Mouse (Mus musculus) myocyte (in vitro differentiated cells): ENCODE results near the gene Map4k5. TPM values are rescaled to one million over a fixed set of nuclear protein-coding genes. Genes with fewer than 3 reads are reported as not detected.

Experiments
- H3K27me3 ChIP-seq: one replicate; pipeline ENCODE4 v1.6.1; 2011; ENCODE audit not compliant: control insufficient read depth, insufficient read depth, insufficient read length
- H3K36me3 ChIP-seq: one replicate; pipeline ENCODE4 v1.6.1; 2011; ENCODE audit not compliant: control insufficient read depth, insufficient read depth
- H3K4me2 ChIP-seq: one replicate; pipeline ENCODE4 v1.6.1; 2011; ENCODE audit warnings: low read depth, control low read depth
- H3K4me3 ChIP-seq: one replicate; pipeline ENCODE4 v1.5.1; 2011; ENCODE audit warnings: mild to moderate bottlenecking, control low read depth, moderate library complexity
- H3K79me2 ChIP-seq: one replicate; pipeline ENCODE4 v1.6.1; 2011; ENCODE audit not compliant: control insufficient read depth, insufficient read depth
- H3ac ChIP-seq: one replicate; pipeline ENCODE4 v1.6.1; 2011; ENCODE audit not compliant: control insufficient read depth, insufficient read length
- CEBPB ChIP-seq: IDR thresholded peaks from 2 replicates; pipeline ENCODE4 v1.6.1; 2011; ENCODE audit warnings: mild to moderate bottlenecking, moderate library complexity; ENCODE audit not compliant: poor library complexity, insufficient read depth, severe bottlenecking
- E2F4 ChIP-seq: IDR thresholded peaks from one replicate; pipeline ENCODE4 v1.6.1; 2011; ENCODE audit warnings: mild to moderate bottlenecking, control low read depth, moderate library complexity; ENCODE audit not compliant: insufficient read depth
- MAX ChIP-seq: IDR thresholded peaks from one replicate; pipeline ENCODE4 v1.6.1; 2011; ENCODE audit warnings: low read depth, mild to moderate bottlenecking, control low read depth
- MYOD1 ChIP-seq, 3 experiments: IDR thresholded peaks; one replicate each; pipeline ENCODE4 v1.6.1; 2011; ENCODE audit warnings: control low read depth in 2 of 3, low read depth in 2 of 3, mild to moderate bottlenecking in 2 of 3, moderate library complexity in 1 of 3; ENCODE audit not compliant: insufficient read length in 2 of 3, control insufficient read depth in 1 of 3
- MYOG ChIP-seq, 3 experiments: IDR thresholded peaks; one replicate each; pipeline ENCODE4 v1.6.1; 2011; ENCODE audit warnings: control low read depth in 2 of 3, low read depth in 2 of 3, mild to moderate bottlenecking in 2 of 3; ENCODE audit not compliant: insufficient read length in 2 of 3, control insufficient read depth in 1 of 3, insufficient read depth in 1 of 3
- POLR2A ChIP-seq: IDR thresholded peaks from one replicate; pipeline ENCODE4 v1.6.1; 2011; ENCODE audit warnings: low read depth, mild to moderate bottlenecking, control low read depth, moderate library complexity; ENCODE audit not compliant: insufficient read length
- POLR2AphosphoS2 ChIP-seq: IDR thresholded peaks from one replicate; pipeline ENCODE4 v1.6.1; 2011; ENCODE audit warnings: low read depth, control low read depth; ENCODE audit not compliant: insufficient read length
- REST ChIP-seq: IDR thresholded peaks from one replicate; pipeline ENCODE4 v1.6.1; 2011; ENCODE audit warnings: mild to moderate bottlenecking, control low read depth, moderate library complexity; ENCODE audit not compliant: insufficient read depth, insufficient read length
- SRF ChIP-seq: IDR thresholded peaks from one replicate; pipeline ENCODE4 v1.6.1; 2011; ENCODE audit warnings: low read depth; ENCODE audit not compliant: control insufficient read depth, insufficient read length
- TCF12 ChIP-seq: IDR thresholded peaks from one replicate; pipeline ENCODE4 v1.6.1; 2011; ENCODE audit warnings: mild to moderate bottlenecking, control low read depth; ENCODE audit not compliant: poor library complexity, insufficient read depth, severe bottlenecking
- TCF3 ChIP-seq: IDR thresholded peaks from one replicate; pipeline ENCODE4 v1.6.1; 2011; ENCODE audit warnings: low read depth, control low read depth; ENCODE audit not compliant: insufficient read length
- USF1 ChIP-seq: IDR thresholded peaks from one replicate; pipeline ENCODE4 v1.6.1; 2011; ENCODE audit warnings: low read depth, mild to moderate bottlenecking, control low read depth, moderate library complexity
- polyA plus RNA-seq: library from polyadenylated mRNA; unstranded; fragments of >200 nt; fragmentation: generic; extraction: Trizol; gene quantifications from one replicate; pipeline ENCODE4 v1.2.1, GENCODE M21; 2012; ENCODE audit warnings: missing spikeins

Gene Map4k5
- polyA plus RNA-seq, 1 experiment = 6.1 TPM

GRCm38 (mm10) chr12:69926716-69927115 is 33.7 kb upstream of the Map4k5 start:
- Histone ChIP-seq H3K4me2 (no peak overlapping the region), H3K79me2 (no peaks in the 10 kb centered on the region), H3ac (no peak overlapping the region), H3K27me3 (no peaks in the 10 kb centered on the region), H3K36me3 (no peaks in the 10 kb centered on the region), H3K4me3 (no peak overlapping the region)
- TF ChIP-seq POLR2A (no peak), USF1 (peak; percentile 51)

GRCm38 (mm10) chr12:69924012-69924411 is 31.0 kb upstream of the Map4k5 start:
- Histone ChIP-seq H3K36me3 (no peaks in the 10 kb centered on the region), H3ac (no peak overlapping the region), H3K4me3 (no peak overlapping the region), H3K27me3 (no peaks in the 10 kb centered on the region), H3K4me2 (no peak overlapping the region), H3K79me2 (no peaks in the 10 kb centered on the region)
- TF ChIP-seq MYOG (IDR thresholded peaks at IDR 0.05; ENCODE audit: control insufficient read depth in 1 of 3, insufficient read depth in 1 of 3, insufficient read length in 2 of 3, low read depth in 2 of 3) = no peak
- TF ChIP-seq REST = no peak
- no peak for TF ChIP-seq E2F4

GRCm38 (mm10) chr12:69923603-69924002 is 30.6 kb upstream of the Map4k5 start:
- H3K4me3 ChIP-seq = no peak overlapping the region
- H3K4me2 ChIP-seq = no peak overlapping the region
- H3ac ChIP-seq = no peak overlapping the region
- no peak for TF ChIP-seq SRF
- no peak for TF ChIP-seq MYOG (IDR thresholded peaks at IDR 0.05; ENCODE audit: control insufficient read depth in 1 of 3, insufficient read depth in 1 of 3, insufficient read length in 2 of 3, low read depth in 2 of 3)
- no peak for TF ChIP-seq TCF12
- TF ChIP-seq E2F4 = no peak
- no peak for TF ChIP-seq TCF3
- no peak for TF ChIP-seq USF1
- TF ChIP-seq MAX = no peak
- TF ChIP-seq REST = no peak
- TF ChIP-seq CEBPB = no peak
- TF ChIP-seq MYOD1 (IDR thresholded peaks at IDR 0.05; ENCODE audit: control insufficient read depth in 1 of 3, insufficient read length in 2 of 3, low read depth in 2 of 3) = no peak
- no peak for TF ChIP-seq POLR2A
- no peak for TF ChIP-seq POLR2AphosphoS2
- no peaks in the 10 kb centered on the region for H3K79me2 ChIP-seq
- H3K27me3 ChIP-seq = no peaks in the 10 kb centered on the region
- no peaks in the 10 kb centered on the region for H3K36me3 ChIP-seq

GRCm38 (mm10) chr12:69923128-69923527 is 30.1 kb upstream of the Map4k5 start:
- Histone ChIP-seq H3K36me3 (no peaks in the 10 kb centered on the region), H3K79me2 (no peaks in the 10 kb centered on the region), H3K4me2 (no peak overlapping the region), H3ac (no peak overlapping the region), H3K4me3 (no peak overlapping the region), H3K27me3 (no peaks in the 10 kb centered on the region)
- no peak for TF ChIP-seq USF1
- no peak for TF ChIP-seq E2F4

GRCm38 (mm10) chr12:69922099-69922498 is 29.1 kb upstream of the Map4k5 start:
- no peaks in the 10 kb centered on the region for H3K27me3 ChIP-seq
- H3ac ChIP-seq = no peak overlapping the region
- no peak overlapping the region for H3K4me2 ChIP-seq
- TF ChIP-seq MYOG (IDR thresholded peaks at IDR 0.05; ENCODE audit: control insufficient read depth in 1 of 3, insufficient read depth in 1 of 3, insufficient read length in 2 of 3, low read depth in 2 of 3) (no peak), SRF (no peak), MYOD1 (IDR thresholded peaks at IDR 0.05; ENCODE audit: control insufficient read depth in 1 of 3, insufficient read length in 2 of 3, low read depth in 2 of 3) (no peak)
- H3K79me2 ChIP-seq = no peaks in the 10 kb centered on the region
- no peaks in the 10 kb centered on the region for H3K36me3 ChIP-seq
- no peak overlapping the region for H3K4me3 ChIP-seq

- Histone ChIP-seq H3K27me3 (no peaks in the 10 kb centered on the region), H3K4me2 (no peak overlapping the region), H3K79me2 (no peaks in the 10 kb centered on the region), H3ac (no peak overlapping the region), H3K4me3 (no peak overlapping the region), H3K36me3 (no peaks in the 10 kb centered on the region)
- TF ChIP-seq E2F4 = no peak
- no peak for TF ChIP-seq CEBPB
- TF ChIP-seq MYOG (IDR thresholded peaks at IDR 0.05; ENCODE audit: control insufficient read depth in 1 of 3, insufficient read depth in 1 of 3, insufficient read length in 2 of 3, low read depth in 2 of 3) = no peak
- no peak for TF ChIP-seq POLR2A
- no peak for TF ChIP-seq USF1
- TF ChIP-seq TCF3 = no peak
- no peak for TF ChIP-seq MYOD1 (IDR thresholded peaks at IDR 0.05; ENCODE audit: control insufficient read depth in 1 of 3, insufficient read length in 2 of 3, low read depth in 2 of 3)
- TF ChIP-seq TCF12 = no peak
- no peak for TF ChIP-seq REST
- no peak for TF ChIP-seq MAX
- no peak for TF ChIP-seq SRF
- TF ChIP-seq POLR2AphosphoS2 = no peak
These were observed 24.9 kb upstream of the Map4k5 start for GRCm38 (mm10) chr12:69917870-69918269.
